Mouse (Mus musculus) mature B cell (primary cell): Measurements from ENCODE around the gene Lrrc8d.

Experiments
- in situ Hi-C: fragments of 300-500 bp; cut with MboI; formaldehyde crosslinking; loops from 2 replicates; pipeline ENCODE4 v1.14.3; 2019

Lrrc8d gene

GRCm38 (mm10) chr5:105858754-105859694, 159.3 kb downstream of the Lrrc8d start:
- in situ Hi-C loops, result no loop called here

GRCm38 (mm10) chr5:105859716-105860460, 160.1 kb downstream of the Lrrc8d start:
- in situ Hi-C loops, result loop anchor here (10.0 kb wide), 1 partner anchor 165 kb away; the partner anchor contains the start of gene Lrrc8d

- in situ Hi-C loops, result loop anchor here (10.0 kb wide), 1 partner anchor 166 kb away; the partner anchor contains the start of gene Lrrc8d
Measured at GRCm38 (mm10) chr5:105860461-105860835, 160.7 kb downstream of the Lrrc8d start.

- in situ Hi-C loops, result loop anchor here (10.0 kb wide), 1 partner anchor 167 kb away; the partner anchor contains the start of gene Lrrc8d
Measured at GRCm38 (mm10) chr5:105861616-105862015, 161.8 kb downstream of the Lrrc8d start.

- in situ Hi-C loops, result loop anchor here (5.0 to 10.0 kb wide), 2 partner anchors 170 to 458 kb away; partner anchors contain the start of gene Lrrc8d
Measured at GRCm38 (mm10) chr5:105865110-105865628, 165.4 kb downstream of the Lrrc8d start.

- in situ Hi-C loops, result loop anchor here (5.0 to 10.0 kb wide), 2 partner anchors 173 to 460 kb away; partner anchors contain the start of gene Lrrc8d
Measured at GRCm38 (mm10) chr5:105867427-105867826, 167.7 kb downstream of the Lrrc8d start.

- in situ Hi-C loops, result loop anchor here (5.0 to 10.0 kb wide), 2 partner anchors 173 to 461 kb away; partner anchors contain the start of gene Lrrc8d
Measured at GRCm38 (mm10) chr5:105867841-105868447, 168.2 kb downstream of the Lrrc8d start.

- in situ Hi-C loops, result loop anchor here (5.0 to 10.0 kb wide), 2 partner anchors 174 to 461 kb away; partner anchors contain the start of gene Lrrc8d
Measured at GRCm38 (mm10) chr5:105868593-105868992, 168.8 kb downstream of the Lrrc8d start.

- in situ Hi-C loops, result loop anchor here (5.0 to 10.0 kb wide), 3 partner anchors 175 to 462 kb away; partner anchors contain the start of gene Lrrc8d
Measured at GRCm38 (mm10) chr5:105869739-105870138, 170.0 kb downstream of the Lrrc8d start.

GRCm38 (mm10) chr5:105871140-105871539, 171.4 kb downstream of the Lrrc8d start:
- in situ Hi-C loops, result loop anchor here (5.0 kb wide), 1 partner anchor 374 kb away; no protein-coding TSS in a partner anchor

GRCm38 (mm10) chr5:105872176-105872575, 172.4 kb downstream of the Lrrc8d start:
- in situ Hi-C loops, result loop anchor here (5.0 kb wide), 1 partner anchor 375 kb away; no protein-coding TSS in a partner anchor

- in situ Hi-C loops, result loop anchor here (5.0 kb wide), 1 partner anchor 376 kb away; no protein-coding TSS in a partner anchor
Measured at GRCm38 (mm10) chr5:105872916-105873315, 173.1 kb downstream of the Lrrc8d start.

GRCm38 (mm10) chr5:105873774-105874173, 174.0 kb downstream of the Lrrc8d start:
- in situ Hi-C loops, result loop anchor here (5.0 kb wide), 1 partner anchor 376 kb away; no protein-coding TSS in a partner anchor

GRCm38 (mm10) chr5:105874476-105874875, 174.7 kb downstream of the Lrrc8d start:
- in situ Hi-C loops, result loop anchor here (5.0 kb wide), 1 partner anchor 377 kb away; no protein-coding TSS in a partner anchor

- in situ Hi-C loops, result no loop called here
Measured at GRCm38 (mm10) chr5:105876068-105876924, 176.5 kb downstream of the Lrrc8d start, which contains the start of gene Zfp326. Gene Zfp326 (plus strand): TSS chr5:105876565.

GRCm38 (mm10) chr5:105876925-105877774, 177.4 kb downstream of the Lrrc8d start:
- in situ Hi-C loops, result no loop called here
